Mouse (Mus musculus): ENCODE results near the gene Rgs3.

- TF ChIP-seq CTCF (IDR thresholded peaks at IDR 0.05; ENCODE audit: borderline replicate concordance, insufficient read depth, low read length) (no peak), POLR2A (IDR thresholded peaks at IDR 0.05; ENCODE audit: low read depth, low read length) (no peak)
Measured at GRCm38 (mm10) chr4:62732096-62732495, 172.4 kb downstream of the Rgs3 start.
